Mouse (Mus musculus): ENCODE results near the gene Rab3il1.
A peak's percentile ranks its signal among the peaks of the same experiment; 100 is the strongest.

DNA sequence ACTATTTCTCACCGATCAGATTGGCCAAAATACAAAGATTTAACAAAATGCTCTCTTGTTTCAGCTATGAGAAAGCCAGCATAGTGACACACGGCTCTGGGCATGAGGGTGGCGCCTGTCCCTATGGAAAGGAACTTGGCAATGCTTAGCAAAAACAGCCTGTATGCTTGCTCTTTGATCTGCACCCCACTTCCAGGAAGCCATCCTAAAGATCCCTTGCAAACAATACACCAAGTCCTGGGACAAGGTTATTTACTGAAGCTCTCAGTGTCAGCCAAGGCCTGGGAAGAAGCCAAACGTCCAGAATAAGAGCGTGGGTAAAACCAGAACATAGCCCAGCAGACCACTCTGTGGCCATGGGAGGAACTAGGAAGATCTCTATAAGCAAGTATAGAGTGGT, 40.7 kb upstream of the Rab3il1 start:
- TF ChIP-seq CTCF (IDR thresholded peaks at IDR 0.05) (no peak), EP300 (IDR thresholded peaks at IDR 0.05) (peak; percentile 89)

Measured in lung, postnatal 0 days (tissue).